Mouse (Mus musculus) limb, embryonic 13.5 days (tissue): Measurements from ENCODE around the gene BC003965. TPM values are rescaled to one million over a fixed set of nuclear protein-coding genes. Genes with fewer than 3 reads are reported as not detected.

Source experiments
- polyA plus RNA-seq: library from polyadenylated mRNA; unstranded; fragments of >200 nt; fragmentation: Nextera tagmentation; extraction: Ambion mirVana; gene quantifications from 2 replicates; pipeline ENCODE4 v1.2.1, GENCODE M21; 2015

BC003965 gene
- polyA plus RNA-seq, 1 experiment from 2014 or later = 34.5 TPM

Other genes starting within 250 kb of the BC003965 start
- gene Mapk8ip3, start 247.6 kb upstream of the BC003965 start, polyA plus RNA-seq = 42.7 and 45.2 TPM in 2 replicates
- 224 and 236 TPM in 2 replicates for gene Jpt2, start 223.9 kb upstream of the BC003965 start, polyA plus RNA-seq
- 7.4 and 8.4 TPM in 2 replicates for gene Cramp1l, start 168.8 kb upstream of the BC003965 start, polyA plus RNA-seq
- gene Ift140, start 168.5 kb upstream of the BC003965 start, polyA plus RNA-seq = 18.7 and 22.5 TPM in 2 replicates
- gene Tmem204, start 101.0 kb upstream of the BC003965 start, polyA plus RNA-seq = 14.1 and 15.4 TPM in 2 replicates
- 47.6 and 54.3 TPM in 2 replicates for gene Telo2, start 68.6 kb upstream of the BC003965 start, polyA plus RNA-seq
- gene Ptx4, start 63.8 kb upstream of the BC003965 start, polyA plus RNA-seq = 1.3 and 1.7 TPM in 2 replicates
- 26.5 and 27.2 TPM in 2 replicates for gene Clcn7, start 51.2 kb upstream of the BC003965 start, polyA plus RNA-seq
- not detected in 2 replicates for gene Ccdc154, start 22.1 kb upstream of the BC003965 start, polyA plus RNA-seq
- not detected in 2 replicates for gene Gm38655, start 9.1 kb upstream of the BC003965 start, polyA plus RNA-seq
- gene Unkl, start 3.8 kb downstream of the BC003965 start, polyA plus RNA-seq = 9.7 and 11.4 TPM in 2 replicates
- 34.9 and 35.5 TPM in 2 replicates for gene Gnptg, start 55.6 kb downstream of the BC003965 start, polyA plus RNA-seq
- gene Tsr3, start 55.6 kb downstream of the BC003965 start, polyA plus RNA-seq = 57.0 and 59.4 TPM in 2 replicates
- gene Baiap3, start 71.8 kb downstream of the BC003965 start, polyA plus RNA-seq = 1.1 and 1.7 TPM in 2 replicates
- 679 and 685 TPM in 2 replicates for gene Ube2i, start 90.1 kb downstream of the BC003965 start, polyA plus RNA-seq
- gene Prss34, start 113.8 kb downstream of the BC003965 start, polyA plus RNA-seq = 0.70 and 0.78 TPM in 2 replicates
- gene Prss28, start 124.1 kb downstream of the BC003965 start, polyA plus RNA-seq = not detected in 2 replicates
- not detected in 2 replicates for gene Prss29, start 134.1 kb downstream of the BC003965 start, polyA plus RNA-seq
- gene Tpsab1, start 161.0 kb downstream of the BC003965 start, polyA plus RNA-seq = 0.08 and 0.09 TPM in 2 replicates
- gene Tpsb2, start 181.8 kb downstream of the BC003965 start, polyA plus RNA-seq = 1.1 and 2.1 TPM in 2 replicates
- 1.8 and 3.3 TPM in 2 replicates for gene Tpsg1, start 184.7 kb downstream of the BC003965 start, polyA plus RNA-seq
- 5.2 and 7.5 TPM in 2 replicates for gene Cacna1h, start 249.2 kb downstream of the BC003965 start, polyA plus RNA-seq